Mouse (Mus musculus) liver, embryonic 16.5 days (tissue): ENCODE data around the gene Klk6. TPM values are rescaled to one million over a fixed set of nuclear protein-coding genes. Genes with fewer than 3 reads are reported as not detected.

Source experiments
- ATAC-seq: fragments of 200-750 bp; cut with Nextera tagmentation; 2 replicates; pipeline ENCODE4 v1.8.0; 2017; ENCODE audit warnings: low read depth, mild to moderate bottlenecking, moderate number of reproducible peaks, moderate library complexity
- H3K27ac ChIP-seq: fragments of 300-500 bp; sonication (generic); 2 replicates; pipeline ENCODE4 v1.5.1; 2014; ENCODE audit warnings: mild to moderate bottlenecking, low read length
- H3K27me3 ChIP-seq: fragments of 300-500 bp; sonication (generic); 2 replicates; pipeline ENCODE4 v1.6.1; 2014; ENCODE audit warnings: low read depth, low read length, mixed read lengths; ENCODE audit not compliant: control insufficient read depth, insufficient read depth
- H3K36me3 ChIP-seq: fragments of 300-500 bp; sonication (generic); 2 replicates; pipeline ENCODE4 v1.6.1; 2014; ENCODE audit warnings: mild to moderate bottlenecking; ENCODE audit not compliant: control insufficient read depth, insufficient read depth
- H3K4me1 ChIP-seq: fragments of 300-500 bp; sonication (generic); 2 replicates; pipeline ENCODE4 v1.6.1; 2014; ENCODE audit warnings: low read depth, low read length, mixed read lengths; ENCODE audit not compliant: control insufficient read depth
- H3K4me2 ChIP-seq: fragments of 300-500 bp; sonication (generic); 2 replicates; pipeline ENCODE4 v1.6.1; 2014; ENCODE audit warnings: low read depth, low read length, mixed read lengths
- H3K4me3 ChIP-seq: fragments of 300-500 bp; sonication (generic); 2 replicates; pipeline ENCODE4 v1.5.1; 2014; ENCODE audit warnings: low read depth, mild to moderate bottlenecking, low read length
- H3K9ac ChIP-seq: fragments of 300-500 bp; sonication (generic); 2 replicates; pipeline ENCODE4 v1.6.1; 2014; ENCODE audit warnings: low read depth, low read length
- H3K9me3 ChIP-seq: fragments of 300-500 bp; sonication (generic); replicated peaks from 2 replicates; pipeline ENCODE4 v1.6.1; 2016; ENCODE audit warnings: low read length; ENCODE audit not compliant: control insufficient read depth
- WGBS: fragments of 180-500 bp; shearing (Covaris S2); extraction: QIAGEN DNeasy Blood & Tissue Kit; methylation state at CpG from one replicate; pipeline ENCODE4 v1.1.7; 2014; ENCODE audit not compliant: insufficient replicate concordance; 5-methylcytosine and 5-hydroxymethylcytosine counted together
- polyA plus RNA-seq: library from polyadenylated mRNA; unstranded; fragments of >200 nt; fragmentation: Nextera tagmentation; extraction: Ambion mirVana; gene quantifications from 2 replicates; pipeline ENCODE4 v1.2.1, GENCODE M21; 2015

Klk6 gene
- polyA plus RNA-seq, 1 experiment from 2014 or later: not detected

DNA sequence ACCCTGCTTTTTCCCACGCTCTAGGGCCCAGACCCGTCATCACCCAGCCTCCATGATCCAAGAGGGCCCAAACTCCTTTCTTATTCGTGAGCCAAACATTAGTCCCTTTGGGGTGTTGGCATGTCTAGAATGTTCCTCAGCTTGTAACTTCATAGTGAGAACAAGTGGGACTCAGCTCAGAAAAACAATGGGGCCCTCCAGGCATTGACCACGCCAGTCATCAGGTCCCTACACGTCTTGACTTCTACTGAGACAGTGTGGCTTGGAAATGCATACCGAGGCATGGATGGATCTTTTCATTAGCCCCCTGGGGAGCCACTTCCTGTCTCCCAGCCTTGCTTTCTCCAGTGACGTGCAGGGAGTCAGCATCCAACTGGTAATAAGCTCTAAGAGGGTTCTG is 24.4 kb upstream of the Klk6 start:
- H3K4me3 ChIP-seq: no peak overlapping the region
- H3K9ac ChIP-seq: no peak overlapping the region
- no peak overlapping the region for H3K4me2 ChIP-seq
- no peak for ATAC-seq
- H3K27ac ChIP-seq: no peak overlapping the region
- 44% methylated on average over 7 of the region's 7 CpGs for WGBS
- no peaks in the 10 kb centered on the region for H3K4me1 ChIP-seq
- H3K9me3 ChIP-seq: no peaks in the 10 kb centered on the region
- H3K36me3 ChIP-seq: no peaks in the 10 kb centered on the region
- peaks cover 22% of the 10 kb centered on the region for H3K27me3 ChIP-seq

DNA sequence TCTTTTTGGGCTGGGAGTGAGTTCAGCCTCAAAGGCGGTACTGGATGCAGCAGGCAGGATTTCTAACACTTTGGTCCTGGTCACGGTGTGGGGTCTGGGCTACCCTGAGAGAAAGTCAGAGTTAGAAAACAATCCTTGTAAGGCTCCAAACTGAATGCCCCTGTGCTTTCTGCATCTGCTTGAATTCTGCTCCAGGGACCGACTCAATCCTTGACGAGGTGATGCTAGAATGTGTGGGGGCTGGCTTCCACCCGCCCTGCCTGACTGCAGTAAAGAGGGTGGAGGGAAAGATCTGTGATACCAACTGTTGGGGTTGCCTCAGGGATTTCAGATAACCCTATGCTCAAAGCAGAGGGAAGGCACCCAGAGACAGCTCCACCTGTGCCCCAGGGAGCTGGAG is 13.3 kb upstream of the Klk6 start, which contains the start of gene Klk7:
Gene Klk7 (plus strand): TSS at position 301 of the 400 bp plus-strand sequence.
- Histone ChIP-seq H3K4me3 (no peak within 1 kb of the TSS), H3K4me2 (no peak within 1 kb of the TSS), H3K27ac (no peak within 1 kb of the TSS), H3K36me3 (no peaks in the 10 kb centered on the region), H3K27me3 (no peaks in the 10 kb centered on the region), H3K9me3 (no peaks in the 10 kb centered on the region), H3K4me1 (no peaks in the 10 kb centered on the region), H3K9ac (no peak within 1 kb of the TSS)
- 42% methylated on average over 5 of the region's 5 CpGs for WGBS
- no peak for ATAC-seq

DNA sequence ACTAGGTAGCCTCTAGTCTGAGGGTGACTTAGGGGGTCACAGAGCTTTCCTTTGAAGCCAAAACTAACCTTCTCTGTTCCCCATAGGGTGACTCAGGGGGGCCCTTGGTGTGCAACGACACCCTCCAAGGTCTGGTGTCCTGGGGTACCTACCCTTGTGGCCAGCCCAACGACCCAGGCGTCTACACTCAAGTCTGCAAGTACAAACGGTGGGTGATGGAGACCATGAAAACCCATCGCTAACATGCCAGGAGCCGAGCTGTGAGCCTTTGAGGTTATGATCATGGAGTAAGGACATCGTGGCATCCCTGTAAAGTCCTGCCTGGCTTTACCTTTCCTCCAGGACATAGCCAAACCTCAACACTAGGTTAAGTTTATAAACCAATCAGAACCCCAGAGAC is 9.1 kb upstream of the Klk6 start:
- 58% methylated on average over 7 of the region's 7 CpGs for WGBS
- Histone ChIP-seq H3K9ac (no peak overlapping the region), H3K4me3 (no peak overlapping the region)

DNA sequence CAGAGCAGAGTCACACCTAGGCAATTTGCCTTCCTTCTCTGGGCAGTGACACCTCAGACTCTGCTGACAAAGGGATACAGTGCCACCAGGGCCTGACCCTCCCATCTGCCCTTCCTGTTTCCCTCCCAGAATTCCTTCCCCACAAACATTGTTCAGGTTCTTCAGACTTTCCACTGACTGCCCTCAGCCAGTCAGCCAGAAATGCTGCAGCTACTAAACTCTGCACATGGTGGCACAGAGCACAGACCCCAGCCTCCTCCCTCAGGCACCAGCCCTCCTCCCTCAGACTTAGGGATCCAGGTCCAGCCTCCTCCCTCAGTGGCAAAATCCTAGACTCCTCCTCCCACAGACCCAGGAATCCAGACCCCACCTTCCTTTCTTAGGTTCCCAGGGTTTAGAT is 7.6 kb upstream of the Klk6 start:
- Histone ChIP-seq H3K27ac (no peak overlapping the region), H3K27me3 (no peaks in the 10 kb centered on the region), H3K9ac (no peak overlapping the region), H3K4me3 (no peak overlapping the region), H3K36me3 (no peaks in the 10 kb centered on the region), H3K4me1 (no peaks in the 10 kb centered on the region), H3K4me2 (no peak overlapping the region), H3K9me3 (no peaks in the 10 kb centered on the region)
- ATAC-seq: no peak

More for the DNA sequence above, 9.1 kb upstream of the Klk6 start:
- Histone ChIP-seq H3K9me3 (no peaks in the 10 kb centered on the region), H3K4me1 (no peaks in the 10 kb centered on the region), H3K27me3 (no peaks in the 10 kb centered on the region), H3K4me2 (no peak overlapping the region), H3K36me3 (no peaks in the 10 kb centered on the region), H3K27ac (no peak overlapping the region)
- ATAC-seq: no peak

DNA sequence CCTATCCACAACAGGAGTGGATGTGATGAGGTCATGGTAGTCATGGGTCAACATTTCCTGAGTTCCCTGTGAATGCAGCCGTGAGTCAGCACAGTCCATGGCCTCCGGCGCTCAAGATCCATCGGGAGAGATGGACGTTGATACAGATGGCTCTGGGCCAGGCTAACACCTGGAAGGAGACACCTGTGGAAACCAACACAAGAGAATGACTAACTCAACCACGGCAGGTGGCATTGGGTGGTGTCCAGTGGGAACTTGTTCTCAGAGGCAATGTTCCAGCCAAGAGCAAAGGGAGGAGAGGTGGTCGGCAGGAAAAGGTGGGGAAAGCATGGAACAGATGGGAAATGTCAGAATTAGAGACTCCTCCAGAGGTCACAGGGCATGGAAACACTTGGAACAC is 2.7 kb upstream of the Klk6 start:
- Histone ChIP-seq H3K36me3 (no peaks in the 10 kb centered on the region), H3K27me3 (no peaks in the 10 kb centered on the region), H3K9me3 (no peaks in the 10 kb centered on the region), H3K4me3 (no peak overlapping the region), H3K9ac (no peak overlapping the region), H3K27ac (no peak overlapping the region), H3K4me2 (no peak overlapping the region), H3K4me1 (no peaks in the 10 kb centered on the region)
- no peak for ATAC-seq
- WGBS: 69% methylated on average over 7 of the region's 7 CpGs

DNA sequence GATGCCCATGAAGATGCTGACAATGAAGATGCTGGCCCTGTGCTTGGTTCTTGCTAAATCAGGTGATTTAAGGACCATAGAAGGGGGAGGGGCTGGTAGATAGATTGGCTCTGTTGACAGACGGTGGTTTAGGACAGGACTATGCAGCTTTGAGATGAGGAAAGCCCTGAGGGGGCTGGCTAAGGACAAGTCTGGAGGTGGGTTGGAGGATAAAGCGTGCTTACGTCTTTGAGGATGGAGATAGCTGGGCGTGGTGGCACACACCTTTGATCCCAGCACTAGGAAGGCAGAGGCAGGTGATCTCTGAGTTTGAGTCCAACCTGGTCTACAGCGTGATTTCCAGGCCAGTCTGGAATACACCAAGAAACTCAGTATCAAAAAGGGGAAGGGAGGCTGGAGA is 1.8 kb downstream of the Klk6 start:
- 59% methylated on average over 5 of the region's 5 CpGs for WGBS
- ATAC-seq: no peak
- Histone ChIP-seq H3K9ac (no peak overlapping the region), H3K4me1 (no peaks in the 10 kb centered on the region), H3K4me3 (no peak overlapping the region), H3K9me3 (no peaks in the 10 kb centered on the region), H3K4me2 (no peak overlapping the region), H3K27me3 (no peaks in the 10 kb centered on the region), H3K36me3 (no peaks in the 10 kb centered on the region), H3K27ac (no peak overlapping the region)

DNA sequence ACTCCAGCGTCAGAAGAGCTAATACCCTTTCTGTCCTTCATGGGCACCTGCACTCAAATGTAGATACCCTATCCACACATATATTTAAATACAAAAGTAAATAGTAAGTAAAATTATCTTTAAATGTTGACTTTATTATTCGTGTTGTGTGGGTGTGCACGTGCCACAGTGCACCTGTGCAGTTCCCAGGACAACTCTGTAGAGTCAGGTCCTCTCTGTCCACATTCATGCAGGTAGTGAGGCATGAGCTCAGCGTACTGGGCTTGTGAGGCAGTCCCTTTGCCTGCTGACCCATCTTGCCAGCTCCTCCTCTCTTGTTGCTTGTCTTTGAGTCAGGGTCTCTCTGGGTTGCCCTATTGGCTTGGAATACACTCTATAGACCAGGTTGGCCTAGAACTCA is 3.4 kb downstream of the Klk6 start:
- H3K4me1 ChIP-seq: no peaks in the 10 kb centered on the region
- 55% methylated on average over 4 of the region's 4 CpGs for WGBS

DNA sequence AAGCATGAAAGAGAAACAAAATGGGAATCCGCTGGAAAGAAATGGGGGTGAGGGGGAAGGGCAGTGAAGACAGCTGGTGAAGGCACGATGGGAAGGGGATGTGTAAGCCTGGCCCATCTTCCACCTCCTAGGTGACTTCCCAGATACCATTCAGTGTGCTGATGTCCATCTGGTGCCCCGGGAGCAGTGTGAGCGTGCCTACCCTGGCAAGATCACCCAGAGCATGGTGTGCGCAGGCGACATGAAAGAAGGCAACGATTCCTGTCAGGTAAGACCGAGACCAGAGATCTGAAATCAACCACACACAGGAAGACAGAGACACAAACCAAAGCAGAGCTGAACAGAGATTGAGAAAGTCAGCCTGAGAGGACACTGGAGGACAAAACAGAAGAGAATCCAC is 4.7 kb downstream of the Klk6 start:
- 78% methylated on average over 8 of the region's 8 CpGs for WGBS

More for the DNA sequence above, 3.4 kb downstream of the Klk6 start:
- Histone ChIP-seq H3K9ac (no peak overlapping the region), H3K36me3 (no peaks in the 10 kb centered on the region), H3K27me3 (no peaks in the 10 kb centered on the region), H3K9me3 (no peaks in the 10 kb centered on the region), H3K4me3 (no peak overlapping the region), H3K4me2 (no peak overlapping the region), H3K27ac (no peak overlapping the region)
- no peak for ATAC-seq

DNA sequence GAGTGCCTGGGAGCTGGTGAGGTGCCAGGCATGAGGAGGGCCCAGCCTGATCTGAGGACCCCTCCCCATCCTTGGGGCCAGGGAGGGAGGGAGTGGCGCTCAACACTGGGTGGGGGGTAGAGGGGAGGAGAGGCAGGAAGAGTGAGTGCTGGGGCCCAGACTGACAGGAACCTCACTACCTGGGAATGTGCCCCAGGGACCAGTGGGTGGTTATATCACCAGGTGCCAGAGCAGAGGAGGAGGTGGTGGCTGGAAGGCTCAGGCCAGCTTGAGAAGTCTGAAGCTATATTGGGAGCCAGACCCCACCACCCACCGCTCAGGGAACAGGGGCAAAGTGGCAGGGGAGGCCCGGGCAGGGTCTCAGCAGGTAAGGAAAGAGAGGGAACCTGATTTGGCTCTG is 17.4 kb downstream of the Klk6 start, which contains the start of gene Klk5:
Gene Klk5 (plus strand): TSS at position 271 of the 400 bp plus-strand sequence.
- Histone ChIP-seq H3K4me2 (no peak within 1 kb of the TSS), H3K4me1 (no peaks in the 10 kb centered on the region), H3K9ac (no peak within 1 kb of the TSS), H3K9me3 (no peaks in the 10 kb centered on the region), H3K36me3 (no peaks in the 10 kb centered on the region), H3K4me3 (no peak within 1 kb of the TSS), H3K27me3 (no peaks in the 10 kb centered on the region), H3K27ac (no peak within 1 kb of the TSS)
- no peak for ATAC-seq
- 33% methylated on average over 3 of the region's 3 CpGs for WGBS

More for the DNA sequence above, 4.7 kb downstream of the Klk6 start:
- no peak overlapping the region for H3K27ac ChIP-seq
- H3K36me3 ChIP-seq: no peaks in the 10 kb centered on the region
- H3K4me1 ChIP-seq: no peaks in the 10 kb centered on the region
- no peak overlapping the region for H3K4me2 ChIP-seq
- H3K27me3 ChIP-seq: no peaks in the 10 kb centered on the region
- H3K9me3 ChIP-seq: no peaks in the 10 kb centered on the region
- H3K9ac ChIP-seq: no peak overlapping the region
- no peak for ATAC-seq
- H3K4me3 ChIP-seq: no peak overlapping the region
